Mouse (Mus musculus): Measurements from ENCODE around the gene Ifrd2.

DNA sequence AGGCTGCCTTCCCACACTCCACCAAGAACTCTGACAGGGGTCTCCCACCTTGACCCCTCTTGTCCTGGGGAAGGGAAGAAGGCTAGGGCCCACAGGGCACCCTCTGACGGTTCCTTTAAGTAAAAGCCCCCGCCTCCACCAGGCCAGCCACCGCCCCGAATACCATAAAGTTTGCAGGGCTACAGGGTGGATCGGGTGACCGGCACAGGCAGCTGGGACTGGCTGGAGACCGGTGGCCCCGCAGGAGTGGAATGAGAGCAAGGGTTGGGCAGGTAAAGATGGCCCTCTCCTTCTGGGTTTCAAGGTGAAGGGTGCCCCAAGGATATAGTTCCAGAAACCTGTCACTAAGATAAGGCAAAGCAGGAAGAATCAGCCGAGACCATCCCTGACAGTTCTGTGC, 19.1 kb downstream of the Ifrd2 start:
- TF ChIP-seq POLR2A (IDR thresholded peaks at IDR 0.05; ENCODE audit: control insufficient read depth, extremely low read depth, insufficient read depth, low read length, poor library complexity) (no peak), CTCF (IDR thresholded peaks at IDR 0.05; ENCODE audit: borderline replicate concordance, control insufficient read depth, extremely low read depth, insufficient read depth, low read length, poor library complexity) (no peak)

Measured in thymus, adult 2 months (tissue).